Mouse (Mus musculus) embryonic facial prominence, embryonic 14.5 days (tissue): Measurements from ENCODE around the gene Klrb1b. TPM values are rescaled to one million over a fixed set of nuclear protein-coding genes. Genes with fewer than 3 reads are reported as not detected.
"Not testable (repeated sequence)": the region's sequence is repeated elsewhere in the genome, so short reads cannot be mapped to it uniquely, and the experiment has no call there.

ENCODE experiments used
- ATAC-seq: fragments of 200-750 bp; cut with Nextera tagmentation; 2 replicates; pipeline ENCODE4 v1.8.0; 2017; ENCODE audit warnings: low read depth, moderate number of reproducible peaks, moderate TSS enrichment
- DNase-seq: peaks from one replicate; pipeline ENCODE4 v3.0.0-alpha.2; 2015; ENCODE audit warnings: low spot score
- H3K27ac ChIP-seq: fragments of 300-500 bp; sonication (generic); replicated peaks from 2 replicates; pipeline ENCODE4 v1.5.1; 2014; ENCODE audit warnings: low read depth, mild to moderate bottlenecking, low read length, moderate library complexity
- H3K27me3 ChIP-seq: fragments of 300-500 bp; sonication (generic); replicated peaks from 2 replicates; pipeline ENCODE4 v1.6.1; 2014; ENCODE audit warnings: low read length; ENCODE audit not compliant: control insufficient read depth, insufficient read depth
- H3K36me3 ChIP-seq: fragments of 300-500 bp; sonication (generic); 2 replicates; pipeline ENCODE4 v1.6.1; 2014; ENCODE audit warnings: low read length, mixed read lengths; ENCODE audit not compliant: control insufficient read depth, insufficient read depth
- H3K4me1 ChIP-seq: fragments of 300-500 bp; sonication (generic); 2 replicates; pipeline ENCODE4 v1.6.1; 2014; ENCODE audit warnings: antibody characterized with exemption, low read length; ENCODE audit not compliant: control insufficient read depth, insufficient read depth
- H3K4me2 ChIP-seq: fragments of 300-500 bp; sonication (generic); 2 replicates; pipeline ENCODE4 v1.6.1; 2014; ENCODE audit warnings: low read depth, mild to moderate bottlenecking, low read length, moderate library complexity, mixed read lengths
- H3K4me3 ChIP-seq: fragments of 300-500 bp; sonication (generic); 2 replicates; pipeline ENCODE4 v1.5.1; 2014; ENCODE audit warnings: low read depth, mild to moderate bottlenecking, low read length
- H3K9ac ChIP-seq: fragments of 300-500 bp; sonication (generic); 2 replicates; pipeline ENCODE4 v1.6.1; 2014; ENCODE audit warnings: low read depth, mild to moderate bottlenecking, low read length, moderate library complexity, mixed read lengths
- H3K9me3 ChIP-seq: fragments of 300-500 bp; sonication (generic); 2 replicates; pipeline ENCODE4 v1.6.1; 2016; ENCODE audit warnings: low read length; ENCODE audit not compliant: control insufficient read depth
- WGBS: fragments of 180-500 bp; shearing (Covaris S2); extraction: QIAGEN DNeasy Blood & Tissue Kit; methylation state at CpG from one replicate; pipeline ENCODE4 v1.1.7; 2014; 5-methylcytosine and 5-hydroxymethylcytosine counted together
- polyA plus RNA-seq: library from polyadenylated mRNA; unstranded; fragments of >200 nt; fragmentation: Nextera tagmentation; extraction: Ambion mirVana; gene quantifications from 2 replicates; pipeline ENCODE4 v1.2.1, GENCODE M21; 2014

Gene Klrb1b
- polyA plus RNA-seq, 1 experiment from 2014 or later, result 0.39 TPM

DNA sequence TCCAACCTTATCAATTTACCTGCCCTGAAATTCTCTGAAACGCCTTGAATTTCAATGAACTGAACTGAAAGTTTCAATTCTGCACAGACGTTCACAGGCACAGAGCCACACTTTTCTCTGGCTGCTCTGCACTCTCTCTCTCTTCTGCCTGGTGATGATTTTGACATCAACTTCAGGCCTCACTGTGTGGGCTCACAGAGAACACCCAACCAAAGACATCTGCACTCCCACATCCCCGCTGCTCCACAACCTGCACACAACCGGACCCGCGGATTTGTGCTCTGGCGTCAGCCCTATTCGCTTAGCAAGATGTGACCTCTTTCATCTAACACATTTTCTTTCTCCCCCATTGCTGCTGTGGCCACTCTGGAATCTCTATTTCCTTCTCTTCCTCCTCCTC lies 18.0 kb upstream of the Klrb1b start:
- DNase-seq (no peak), ATAC-seq (no peak)
- Histone ChIP-seq H3K27me3 (no peaks in the 10 kb centered on the region), H3K27ac (peak overlapping the region; percentile 97), H3K9me3 (no peaks in the 10 kb centered on the region), H3K4me3 (peak overlapping the region; percentile 78), H3K9ac (peak overlapping the region; percentile 83), H3K36me3 (no peaks in the 10 kb centered on the region), H3K4me2 (peak overlapping the region; percentile 62), H3K4me1 (peaks cover 6% of the 10 kb centered on the region; the same call in 1 of the 2 replicates)
- WGBS, result 26% methylated on average over 8 of the region's 8 CpGs

DNA sequence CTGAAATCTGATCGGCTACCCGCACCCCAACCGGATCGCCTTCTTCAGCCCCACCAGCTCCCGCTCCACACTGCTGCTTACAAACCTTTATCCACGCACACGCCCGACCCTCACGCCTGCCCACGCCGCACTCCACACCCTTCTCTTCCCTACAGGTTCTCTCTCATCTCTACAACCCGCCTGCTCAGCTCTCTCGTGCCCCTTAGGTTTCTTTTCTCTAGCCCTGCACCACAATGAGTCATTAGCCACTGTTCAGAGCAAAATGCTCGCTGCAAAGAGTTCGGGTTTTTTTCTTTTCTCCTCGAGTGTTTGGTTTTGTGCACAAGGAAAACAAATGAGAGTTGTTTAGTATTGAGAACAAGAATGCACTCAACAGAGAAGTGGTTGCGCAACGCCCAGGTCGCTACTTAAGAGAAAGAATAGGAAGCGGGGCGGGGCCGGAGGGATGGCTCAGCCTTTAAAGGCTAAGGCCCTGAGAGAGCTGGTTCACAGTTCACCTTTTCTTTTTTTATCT lies 17.4 kb upstream of the Klrb1b start:
- Histone ChIP-seq H3K36me3 (no peaks in the 10 kb centered on the region), H3K9me3 (no peaks in the 10 kb centered on the region), H3K9ac (peak overlapping the region; percentile 83), H3K4me1 (peaks cover 6% of the 10 kb centered on the region; the same call in 1 of the 2 replicates), H3K4me3 (peak overlapping the region; percentile 78), H3K27ac (peak overlapping the region; percentile 97), H3K4me2 (peak overlapping the region; percentile 62), H3K27me3 (no peaks in the 10 kb centered on the region)
- peak; percentile 91 for DNase-seq
- ATAC-seq, result peak; percentile 38
- under 1% methylated on average over 22 of the region's 22 CpGs for WGBS

DNA sequence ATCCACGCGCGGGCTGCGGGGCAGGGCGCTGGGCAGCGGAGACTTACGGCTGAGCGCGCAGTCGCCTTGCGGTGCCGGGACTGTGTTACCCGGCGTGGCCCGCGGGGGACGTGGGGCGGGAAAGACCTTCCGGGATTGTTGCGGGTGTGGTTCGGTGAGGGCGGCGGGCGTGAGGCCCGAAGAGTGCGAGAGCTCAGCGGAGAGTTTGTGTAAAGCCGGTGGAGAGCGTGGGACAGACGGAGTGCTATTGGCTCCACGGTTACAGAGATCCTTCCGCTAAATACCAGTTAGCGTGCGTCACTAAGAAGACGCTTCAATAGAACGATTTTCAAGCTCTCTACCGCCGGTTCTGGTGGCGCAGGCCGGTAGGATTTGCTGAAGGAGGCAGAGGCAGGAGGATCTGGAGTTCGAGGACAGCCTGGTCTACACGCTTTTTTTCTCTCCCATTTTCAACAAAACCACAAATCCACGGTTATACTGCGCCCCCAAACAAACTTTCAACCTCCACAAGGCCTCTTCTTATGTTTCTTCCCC lies 16.9 kb upstream of the Klrb1b start:
- H3K4me2 ChIP-seq, result peak overlapping the region; percentile 62
- no peaks in the 10 kb centered on the region for H3K27me3 ChIP-seq
- DNase-seq (peak; percentile 97), ATAC-seq (peak; percentile 82)
- peaks cover 6% of the 10 kb centered on the region; the same call in 1 of the 2 replicates for H3K4me1 ChIP-seq
- peak overlapping the region; percentile 78 for H3K4me3 ChIP-seq
- H3K27ac ChIP-seq, result peak overlapping the region; percentile 97
- WGBS, result under 1% methylated on average over 37 of the region's 44 CpGs
- H3K9me3 ChIP-seq, result no peaks in the 10 kb centered on the region
- no peaks in the 10 kb centered on the region for H3K36me3 ChIP-seq
- H3K9ac ChIP-seq, result peak overlapping the region; percentile 83

DNA sequence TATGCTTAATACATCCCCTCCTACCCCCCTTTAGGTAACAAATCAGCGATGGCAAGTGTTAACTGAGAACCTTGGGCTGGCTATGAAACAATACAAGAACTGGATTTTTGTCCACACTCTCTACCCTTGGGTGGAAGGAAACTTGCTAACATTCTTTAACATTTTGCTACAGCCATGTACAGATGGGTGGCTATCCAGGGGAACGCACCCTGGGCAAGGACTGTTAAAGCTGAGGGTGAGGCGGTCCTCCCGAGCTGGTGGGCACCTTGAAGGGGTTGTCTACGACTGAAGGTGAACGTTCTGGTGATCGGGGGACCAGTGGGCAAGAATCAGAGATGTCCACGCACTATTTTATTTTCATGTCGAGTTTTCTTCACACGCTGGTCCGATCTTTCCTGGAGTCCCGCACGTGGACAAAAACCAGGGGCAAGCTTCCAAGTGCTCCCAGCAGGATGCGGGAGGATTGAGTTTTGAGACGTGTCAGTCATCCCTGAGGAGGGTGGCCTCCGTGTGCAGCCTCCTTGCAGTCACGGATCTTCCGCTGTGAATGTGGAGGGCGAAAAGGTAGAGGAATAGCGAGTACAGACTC lies 16.3 kb upstream of the Klrb1b start:
- H3K4me1 ChIP-seq, result peaks cover 6% of the 10 kb centered on the region; the same call in 1 of the 2 replicates
- peak overlapping the region; percentile 97 for H3K27ac ChIP-seq
- H3K36me3 ChIP-seq, result no peaks in the 10 kb centered on the region
- DNase-seq, result peak; percentile 28
- under 1% methylated on average over 20 of the region's 20 CpGs for WGBS
- peak overlapping the region; percentile 62 for H3K4me2 ChIP-seq
- H3K9me3 ChIP-seq, result no peaks in the 10 kb centered on the region
- no peak for ATAC-seq
- peak overlapping the region; percentile 83 for H3K9ac ChIP-seq
- peak overlapping the region; percentile 78 for H3K4me3 ChIP-seq
- no peaks in the 10 kb centered on the region for H3K27me3 ChIP-seq

DNA sequence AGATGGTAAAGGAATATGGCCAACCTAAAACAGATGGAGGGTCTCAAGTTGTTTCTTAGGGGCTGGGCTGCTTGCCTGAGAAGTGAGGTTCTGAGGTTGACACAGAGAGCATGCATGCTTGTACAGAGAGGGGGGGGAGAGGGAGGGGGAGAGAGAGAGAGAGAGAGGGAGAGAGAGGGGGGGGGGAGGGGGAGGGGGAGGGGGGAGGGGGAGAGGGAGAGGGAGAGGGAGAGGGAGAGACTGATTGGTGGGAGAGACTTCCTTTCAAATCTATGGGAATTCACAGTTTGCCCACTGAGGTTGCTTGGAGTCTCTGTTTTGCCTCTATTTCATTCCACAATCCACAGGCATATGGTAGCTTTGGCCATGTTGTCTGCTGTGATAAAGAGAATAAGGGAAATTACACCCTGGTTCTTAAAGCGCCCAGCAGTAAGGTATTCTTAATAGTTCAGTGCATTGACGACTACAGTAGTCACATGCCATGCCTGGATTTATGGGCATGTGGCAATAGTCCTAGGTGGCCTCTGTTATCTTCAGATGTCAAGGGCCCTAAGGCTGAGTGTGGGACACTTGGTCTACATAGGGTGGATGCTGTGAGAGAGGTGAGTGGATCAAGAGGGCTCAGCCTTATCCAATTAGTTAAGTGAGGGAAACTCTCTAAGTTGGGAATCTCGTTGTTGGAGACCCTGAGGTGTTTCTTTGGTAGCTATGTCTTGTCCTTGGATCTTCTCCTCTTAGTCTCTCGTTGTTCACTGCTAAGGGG lies 15.4 kb upstream of the Klrb1b start:
- H3K4me3 ChIP-seq, result peak overlapping the region; percentile 78
- no peaks in the 10 kb centered on the region for H3K9me3 ChIP-seq
- no peak for ATAC-seq
- no peak for DNase-seq
- peak overlapping the region; percentile 97 for H3K27ac ChIP-seq
- no peaks in the 10 kb centered on the region for H3K36me3 ChIP-seq
- H3K27me3 ChIP-seq, result no peaks in the 10 kb centered on the region
- H3K4me2 ChIP-seq, result peak overlapping the region; percentile 62
- H3K9ac ChIP-seq, result peak overlapping the region; percentile 83
- H3K4me1 ChIP-seq, result peaks cover 9% of the 10 kb centered on the region; the same call in 1 of the 2 replicates
- 44% methylated on average over 4 of the region's 4 CpGs for WGBS

- H3K27me3 ChIP-seq, H3K9me3 ChIP-seq, H3K4me1 ChIP-seq, H3K27ac ChIP-seq, H3K4me2 ChIP-seq, H3K9ac ChIP-seq, H3K36me3 ChIP-seq, H3K4me3 ChIP-seq, ATAC-seq, DNase-seq: not testable (repeated sequence)
- WGBS, result 87% methylated on average over 3 of the region's 3 CpGs
Observed at GRCm38 (mm10) chr6:128840669-128841068, 14.5 kb upstream of the Klrb1b start.

GRCm38 (mm10) chr6:128839921-128840320 lies 13.8 kb upstream of the Klrb1b start:
- H3K9me3 ChIP-seq, result no peaks in the 10 kb centered on the region
- H3K4me3 ChIP-seq, result peak overlapping the region; percentile 86
- WGBS, result 59% methylated on average over 7 of the region's 7 CpGs
- H3K4me2 ChIP-seq, result peak overlapping the region; percentile 58
- H3K4me1 ChIP-seq, result peaks cover 9% of the 10 kb centered on the region; the same call in 1 of the 2 replicates
- 0 out of 2 replicates have a peak overlapping the region, but pooled peaks have one; percentile 98 for H3K27ac ChIP-seq
- DNase-seq, result no peak
- H3K9ac ChIP-seq, result no peak overlapping the region
- no peaks in the 10 kb centered on the region for H3K36me3 ChIP-seq
- no peaks in the 10 kb centered on the region for H3K27me3 ChIP-seq
- no peak for ATAC-seq

DNA sequence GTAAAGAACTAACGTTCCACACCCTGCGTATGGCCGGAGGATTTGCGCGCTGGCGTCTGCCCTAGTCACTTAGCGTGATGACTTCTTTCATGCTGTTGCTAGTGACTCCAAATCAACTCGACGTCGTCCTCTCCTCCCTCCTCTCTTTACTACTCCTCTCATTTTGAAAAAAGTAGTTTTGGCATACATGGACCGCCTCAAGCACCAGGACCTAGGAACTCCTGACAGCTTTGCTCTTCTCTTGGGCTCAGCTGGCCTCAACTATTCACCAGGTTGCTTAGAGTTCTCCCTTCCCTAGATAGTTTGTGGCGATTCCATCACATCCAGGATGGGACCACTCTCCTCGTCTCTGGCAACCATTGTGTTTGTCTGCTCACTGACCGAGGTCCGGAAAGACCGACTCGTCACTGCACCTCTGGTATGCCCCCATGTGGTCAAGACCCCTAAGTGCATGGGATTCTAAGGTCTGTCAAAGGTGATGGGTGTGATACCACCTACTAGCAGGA lies 13.2 kb upstream of the Klrb1b start:
- peak; percentile 5 for ATAC-seq
- H3K27me3 ChIP-seq, result no peaks in the 10 kb centered on the region

More for the DNA sequence above, 13.2 kb upstream of the Klrb1b start:
- H3K27ac ChIP-seq, result peak overlapping the region; percentile 98
- no peaks in the 10 kb centered on the region for H3K9me3 ChIP-seq
- H3K4me2 ChIP-seq, result peak overlapping the region; percentile 58
- no peaks in the 10 kb centered on the region for H3K36me3 ChIP-seq
- DNase-seq, result peak; percentile 90
- WGBS, result under 1% methylated on average over 17 of the region's 17 CpGs
- peak overlapping the region; percentile 86 for H3K4me3 ChIP-seq
- H3K9ac ChIP-seq, result peak overlapping the region; percentile 94
- H3K4me1 ChIP-seq, result peaks cover 7% of the 10 kb centered on the region; the same call in 1 of the 2 replicates
